Mouse (Mus musculus) lung, embryonic 14.5 days (tissue): ENCODE results near the gene Fam199x. TPM values are rescaled to one million over a fixed set of nuclear protein-coding genes. Genes with fewer than 3 reads are reported as not detected.

Experiments
- ATAC-seq: fragments of 200-750 bp; cut with Nextera tagmentation; 2 replicates; pipeline ENCODE4 v1.8.0; 2017; ENCODE audit warnings: mild to moderate bottlenecking, moderate TSS enrichment, moderate library complexity; ENCODE audit not compliant: insufficient read depth
- DNase-seq: peaks from one replicate; pipeline ENCODE4 v3.0.0-alpha.2; 2015
- H3K27ac ChIP-seq: fragments of 300-500 bp; sonication (generic); 2 replicates; pipeline ENCODE4 v1.5.1; 2014; ENCODE audit warnings: low read depth, mild to moderate bottlenecking, moderate library complexity
- H3K27me3 ChIP-seq: fragments of 300-500 bp; sonication (generic); 2 replicates; pipeline ENCODE4 v1.6.1; 2014; ENCODE audit warnings: low read length, control low read depth; ENCODE audit not compliant: insufficient read depth
- H3K36me3 ChIP-seq: fragments of 300-500 bp; sonication (generic); 2 replicates; pipeline ENCODE4 v1.6.1; 2014; ENCODE audit warnings: control low read depth; ENCODE audit not compliant: insufficient read depth
- H3K4me1 ChIP-seq: fragments of 300-500 bp; sonication (generic); 2 replicates; pipeline ENCODE4 v1.6.1; 2014; ENCODE audit warnings: antibody characterized with exemption, control low read depth; ENCODE audit not compliant: insufficient read depth
- H3K4me2 ChIP-seq: fragments of 300-500 bp; sonication (generic); 2 replicates; pipeline ENCODE4 v1.6.1; 2014; ENCODE audit warnings: mild to moderate bottlenecking
- H3K4me3 ChIP-seq: fragments of 300-500 bp; sonication (generic); 2 replicates; pipeline ENCODE4 v1.5.1; 2014; ENCODE audit warnings: low read depth, low read length
- H3K9ac ChIP-seq: fragments of 300-500 bp; sonication (generic); 2 replicates; pipeline ENCODE4 v1.6.1; 2014
- H3K9me3 ChIP-seq: fragments of 300-500 bp; sonication (generic); 2 replicates; pipeline ENCODE4 v1.6.1; 2016; ENCODE audit warnings: low read depth, low read length, control low read depth
- CTCF ChIP-seq: IDR thresholded peaks from 2 replicates; pipeline ENCODE4 v1.5.1; 2016; ENCODE audit warnings: antibody characterized with exemption, low read depth
- WGBS: fragments of 180-500 bp; shearing (Covaris S2); extraction: QIAGEN DNeasy Blood & Tissue Kit; methylation state at CpG from one replicate; pipeline ENCODE4 v1.1.7; 2014; 5-methylcytosine and 5-hydroxymethylcytosine counted together
- polyA plus RNA-seq: library from polyadenylated mRNA; unstranded; fragments of >200 nt; fragmentation: Nextera tagmentation; extraction: Ambion mirVana; gene quantifications from 2 replicates; pipeline ENCODE4 v1.2.1, GENCODE M21; 2014

The Fam199x gene
- polyA plus RNA-seq, 1 experiment from 2014 or later: 14.3 TPM

DNA sequence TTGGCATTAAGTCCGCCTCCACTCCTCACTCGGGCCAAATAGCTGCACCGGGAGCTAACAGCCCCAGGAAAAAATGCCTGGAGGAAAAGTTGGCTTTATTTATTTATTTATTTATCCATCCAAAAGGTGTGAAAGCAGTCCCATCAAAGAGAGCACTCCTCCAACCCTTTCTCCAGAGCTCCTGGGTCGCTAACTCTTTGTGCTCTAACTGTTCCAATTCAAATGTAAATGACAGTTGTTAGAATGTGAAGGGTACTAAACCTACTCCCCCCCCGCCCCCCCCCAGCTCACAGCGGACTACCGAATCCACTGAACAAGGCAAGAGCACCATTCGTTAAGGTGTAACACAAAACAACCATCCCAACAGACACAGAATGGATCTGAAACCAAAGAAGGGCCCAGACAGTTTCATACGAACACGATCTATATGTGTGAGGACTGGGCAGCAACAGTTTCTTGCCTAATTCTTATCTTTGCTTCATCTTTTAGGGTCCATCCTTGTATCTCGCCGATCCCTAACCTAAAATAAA lies 11.9 kb upstream of the Fam199x start:
- peak overlapping the region; percentile 49 for H3K4me3 ChIP-seq
- WGBS: 13% methylated on average over 12 of the region's 12 CpGs
- no peak for TF ChIP-seq CTCF
- peak overlapping the region; percentile 65 for H3K9ac ChIP-seq
- H3K27ac ChIP-seq: peak overlapping the region; percentile 87
- peak overlapping the region; percentile 64 for H3K4me2 ChIP-seq
- no peak for DNase-seq
- H3K4me1 ChIP-seq: no peaks in the 10 kb centered on the region
- ATAC-seq: no peak
- no peaks in the 10 kb centered on the region for H3K9me3 ChIP-seq
- H3K36me3 ChIP-seq: no peaks in the 10 kb centered on the region
- H3K27me3 ChIP-seq: no peaks in the 10 kb centered on the region

GRCm38 (mm10) chrX:137038000-137038483 lies 11.4 kb upstream of the Fam199x start, which contains the start of gene Slc25a53:
Gene Slc25a53, minus strand, starts transcription at chrX:137038302.
- peak; percentile 93 for DNase-seq
- H3K9me3 ChIP-seq: no peaks in the 10 kb centered on the region
- peak within 1 kb of the TSS; percentile 65 for H3K9ac ChIP-seq
- H3K4me1 ChIP-seq: no peaks in the 10 kb centered on the region
- H3K4me2 ChIP-seq: peak within 1 kb of the TSS; percentile 64
- H3K36me3 ChIP-seq: no peaks in the 10 kb centered on the region
- H3K4me3 ChIP-seq: peak within 1 kb of the TSS; percentile 49
- WGBS: 17% methylated on average over 31 of the region's 31 CpGs
- peak; percentile 96 for ATAC-seq
- peak within 1 kb of the TSS; percentile 87 for H3K27ac ChIP-seq
- H3K27me3 ChIP-seq: no peaks in the 10 kb centered on the region
- no peak for TF ChIP-seq CTCF

- DNase-seq (no peak), ATAC-seq (peak; percentile 55)
- no peak for TF ChIP-seq CTCF
- Histone ChIP-seq H3K36me3 (no peaks in the 10 kb centered on the region), H3K4me1 (no peaks in the 10 kb centered on the region), H3K4me3 (peak overlapping the region; percentile 49), H3K27me3 (no peaks in the 10 kb centered on the region), H3K27ac (peak overlapping the region; percentile 87; the same call in 1 of the 2 replicates), H3K9ac (peak overlapping the region; percentile 65; the same call in 1 of the 2 replicates), H3K9me3 (no peaks in the 10 kb centered on the region), H3K4me2 (peak overlapping the region; percentile 64)
- 39% methylated on average over 7 of the region's 7 CpGs for WGBS
Measured at GRCm38 (mm10) chrX:137038502-137038901, 10.9 kb upstream of the Fam199x start.

- H3K4me1 ChIP-seq: no peaks in the 10 kb centered on the region
- no peak for DNase-seq
- peak overlapping the region; percentile 66; the same call in 1 of the 2 replicates for H3K9ac ChIP-seq
- ATAC-seq: no peak; the same call in 1 of the 2 replicates
- no peaks in the 10 kb centered on the region for H3K9me3 ChIP-seq
- no peaks in the 10 kb centered on the region for H3K27me3 ChIP-seq
- peak overlapping the region; percentile 62 for H3K4me2 ChIP-seq
- peak overlapping the region; percentile 58 for H3K4me3 ChIP-seq
- 10% methylated on average over 9 of the region's 11 CpGs for whole genome bisulfite sequencing
- TF ChIP-seq CTCF: no peak
- H3K36me3 ChIP-seq: no peaks in the 10 kb centered on the region
- no peak overlapping the region for H3K27ac ChIP-seq
Measured at GRCm38 (mm10) chrX:137049060-137049424, 352 bp upstream of the Fam199x start.

- Histone ChIP-seq H3K27ac (no peak overlapping the region), H3K36me3 (no peaks in the 10 kb centered on the region), H3K4me3 (no peak overlapping the region), H3K9me3 (no peaks in the 10 kb centered on the region), H3K27me3 (no peaks in the 10 kb centered on the region), H3K4me1 (no peaks in the 10 kb centered on the region), H3K4me2 (no peak overlapping the region), H3K9ac (no peak overlapping the region)
- DNase-seq (no peak), ATAC-seq (no peak)
- 77% methylated on average over 9 of the region's 9 CpGs for WGBS
- TF ChIP-seq CTCF: no peak
Measured at GRCm38 (mm10) chrX:137063202-137063601, 13.8 kb downstream of the Fam199x start.

DNA sequence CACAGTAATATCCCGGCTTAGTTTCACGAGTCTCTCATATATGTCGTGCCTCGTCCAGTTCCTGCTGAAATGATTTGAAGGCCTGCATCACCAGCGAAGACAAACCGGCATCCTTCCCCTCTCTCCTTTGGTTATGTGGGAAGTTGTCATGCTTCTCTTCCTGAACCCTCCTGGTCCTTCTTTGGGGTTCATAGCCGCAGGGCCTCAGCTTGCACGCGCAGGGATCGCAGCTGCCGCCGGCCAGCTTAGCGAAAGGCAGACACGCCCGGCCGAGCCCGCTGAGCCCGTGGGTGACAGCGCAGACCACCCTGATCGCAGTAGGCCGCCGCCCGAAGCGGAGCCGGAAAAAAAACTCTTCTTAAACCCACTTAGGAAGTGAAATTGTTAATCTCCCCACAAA lies 55.1 kb downstream of the Fam199x start:
- Histone ChIP-seq H3K4me3 (no peak overlapping the region), H3K36me3 (no peaks in the 10 kb centered on the region), H3K4me1 (no peaks in the 10 kb centered on the region), H3K9ac (no peak overlapping the region), H3K27me3 (peaks cover 46% of the 10 kb centered on the region), H3K27ac (no peak overlapping the region), H3K4me2 (no peak overlapping the region), H3K9me3 (no peaks in the 10 kb centered on the region)
- ATAC-seq: no peak
- TF ChIP-seq CTCF: no peak
- WGBS: 19% methylated on average over 25 of the region's 25 CpGs
- DNase-seq: no peak

- ATAC-seq (no peak), DNase-seq (no peak)
- TF ChIP-seq CTCF: no peak
- 14% methylated on average over 12 of the region's 13 CpGs for whole genome bisulfite sequencing
- peaks cover 40% of the 10 kb centered on the region for H3K27me3 ChIP-seq
- no peaks in the 10 kb centered on the region for H3K36me3 ChIP-seq
- H3K9ac ChIP-seq: no peak overlapping the region
- H3K9me3 ChIP-seq: no peaks in the 10 kb centered on the region
- H3K4me3 ChIP-seq: no peak overlapping the region
- no peaks in the 10 kb centered on the region for H3K4me1 ChIP-seq
- no peak overlapping the region for H3K4me2 ChIP-seq
- H3K27ac ChIP-seq: no peak overlapping the region
Measured at GRCm38 (mm10) chrX:137106498-137106897, 57.1 kb downstream of the Fam199x start.
